Mouse (Mus musculus) retina, postnatal 7 days (tissue): ENCODE data around the gene Atp5e.

ENCODE experiments used
- DNase-seq: peaks from one replicate; pipeline ENCODE4 v3.0.0-alpha.2; 2012; ENCODE audit warnings: low read depth, low spot score

The Atp5e gene

GRCm38 (mm10) chr2:174463789-174464523 lies at the start of gene Atp5e:
Atp5e (minus strand) TSS chr2:174464105.
- DNase-seq: peak; percentile 81

- no peak for DNase-seq
Measured at GRCm38 (mm10) chr2:174509825-174510224, 45.9 kb upstream of the Atp5e start.

- DNase-seq: no peak
Measured at GRCm38 (mm10) chr2:174507998-174508397, 44.1 kb upstream of the Atp5e start.

DNA sequence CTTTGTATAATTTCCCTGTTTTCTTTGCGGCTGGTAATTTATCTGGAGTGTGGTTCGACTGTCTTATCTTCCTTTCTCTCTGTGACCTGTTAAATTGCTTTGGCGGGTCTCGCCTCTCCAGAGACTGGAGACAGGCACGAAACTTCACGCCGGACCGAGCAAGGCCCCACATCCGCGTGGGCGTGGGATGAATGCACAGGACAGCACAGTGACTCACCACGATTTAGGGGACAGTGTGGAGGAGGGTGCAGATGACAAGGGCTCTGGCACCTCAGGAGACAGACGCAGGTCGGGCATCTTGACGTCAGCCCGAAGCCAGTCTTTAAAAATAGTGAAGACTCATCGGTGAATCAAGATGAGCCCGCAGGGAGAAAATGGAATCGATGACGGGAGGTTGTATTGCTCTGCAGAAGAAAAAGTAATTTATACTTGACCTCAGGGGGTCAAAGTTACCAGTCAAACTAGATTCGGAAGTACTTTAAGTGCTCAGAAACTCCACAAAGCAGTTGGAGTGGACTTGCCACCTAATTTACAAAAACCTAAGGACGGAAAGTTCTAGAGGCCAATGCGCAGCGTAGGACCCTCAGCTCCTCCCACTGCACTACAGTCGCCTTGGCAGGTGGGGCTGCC lies 39.0 kb upstream of the Atp5e start:
- no peak for DNase-seq

GRCm38 (mm10) chr2:174502321-174502720 lies 38.4 kb upstream of the Atp5e start:
- DNase-seq: no peak

- no peak for DNase-seq
Measured at GRCm38 (mm10) chr2:174501517-174501916, 37.6 kb upstream of the Atp5e start.

- DNase-seq: no peak
Measured at GRCm38 (mm10) chr2:174500814-174501503, 37.1 kb upstream of the Atp5e start.

- no peak for DNase-seq
Measured at GRCm38 (mm10) chr2:174492858-174493257, 29.0 kb upstream of the Atp5e start.

DNA sequence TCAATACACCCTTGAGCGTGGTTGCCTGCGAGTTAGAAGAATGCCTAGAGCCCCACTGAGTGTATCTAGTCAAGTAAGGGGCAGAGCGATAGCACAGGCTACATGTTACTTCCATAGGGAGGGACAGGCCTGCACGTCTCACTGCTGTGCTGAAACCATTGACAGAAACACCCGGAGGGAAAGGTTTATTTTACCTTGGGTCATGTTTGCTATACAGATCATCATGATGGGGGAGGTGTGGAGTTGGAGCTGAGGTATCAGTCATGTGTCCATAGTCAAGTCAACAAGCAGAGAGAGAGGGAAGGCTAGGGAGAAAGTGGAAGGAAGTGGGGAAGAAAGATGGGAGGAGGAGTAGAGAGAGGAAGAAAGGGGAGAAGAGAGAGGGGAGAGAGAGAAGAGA lies 23.1 kb upstream of the Atp5e start:
- no peak for DNase-seq

- DNase-seq: no peak
Measured at GRCm38 (mm10) chr2:174478746-174479145, 14.8 kb upstream of the Atp5e start.

GRCm38 (mm10) chr2:174477543-174478319 lies 13.8 kb upstream of the Atp5e start:
- DNase-seq: no peak

DNA sequence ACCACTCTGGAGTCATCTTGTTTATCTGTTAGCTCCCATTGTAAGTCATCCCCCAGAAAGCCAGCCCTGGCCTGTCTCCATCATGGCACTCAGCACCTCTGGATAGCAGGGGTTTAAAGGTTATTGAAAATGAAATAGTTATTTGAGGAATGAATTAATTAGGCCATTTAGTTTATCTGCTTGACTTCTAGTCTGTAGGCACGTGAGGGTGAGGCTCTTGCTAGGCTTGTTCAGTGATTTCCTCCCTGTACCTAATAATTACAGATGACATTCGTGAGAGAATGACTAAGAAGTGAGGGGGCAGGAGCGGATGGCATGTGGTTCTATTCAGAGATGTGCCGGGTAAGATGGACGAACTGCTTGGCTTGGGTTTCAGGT lies 9.6 kb upstream of the Atp5e start:
- DNase-seq: no peak

GRCm38 (mm10) chr2:174472818-174473549 lies 9.1 kb upstream of the Atp5e start, which contains the start of gene Prelid3b:
Prelid3b (minus strand) TSS chr2:174473081.
- peak; percentile 98 for DNase-seq

DNA sequence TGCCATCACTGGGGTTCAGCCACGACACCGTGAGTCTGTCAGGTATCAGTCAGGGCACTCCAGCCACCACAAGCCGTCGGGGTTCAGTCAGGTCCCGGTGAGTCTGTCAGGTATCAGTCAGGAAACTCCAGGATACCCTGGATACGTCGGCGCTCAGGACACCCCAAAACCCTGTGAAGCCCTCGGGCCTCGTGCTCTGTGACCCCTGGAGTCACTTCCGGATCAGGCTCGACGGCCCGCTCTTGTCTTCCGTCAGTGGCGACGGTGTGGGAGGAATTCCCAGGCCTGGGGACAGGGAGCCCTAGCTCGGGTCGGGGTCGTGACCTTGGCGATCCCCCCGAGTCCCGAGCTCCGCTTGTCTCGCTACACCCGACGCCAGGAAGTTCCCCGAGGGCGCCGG lies 8.5 kb upstream of the Atp5e start:
- DNase-seq: no peak

GRCm38 (mm10) chr2:174470786-174471405 lies 7.0 kb upstream of the Atp5e start:
- no peak for DNase-seq

GRCm38 (mm10) chr2:174470333-174470732 lies 6.4 kb upstream of the Atp5e start:
- no peak for DNase-seq

- no peak for DNase-seq
Measured at GRCm38 (mm10) chr2:174463370-174463769, 535 bp downstream of the Atp5e start.

GRCm38 (mm10) chr2:174459365-174459764 lies 4.5 kb downstream of the Atp5e start:
- no peak for DNase-seq

- no peak for DNase-seq
Measured at GRCm38 (mm10) chr2:174453681-174454080, 10.2 kb downstream of the Atp5e start.

DNA sequence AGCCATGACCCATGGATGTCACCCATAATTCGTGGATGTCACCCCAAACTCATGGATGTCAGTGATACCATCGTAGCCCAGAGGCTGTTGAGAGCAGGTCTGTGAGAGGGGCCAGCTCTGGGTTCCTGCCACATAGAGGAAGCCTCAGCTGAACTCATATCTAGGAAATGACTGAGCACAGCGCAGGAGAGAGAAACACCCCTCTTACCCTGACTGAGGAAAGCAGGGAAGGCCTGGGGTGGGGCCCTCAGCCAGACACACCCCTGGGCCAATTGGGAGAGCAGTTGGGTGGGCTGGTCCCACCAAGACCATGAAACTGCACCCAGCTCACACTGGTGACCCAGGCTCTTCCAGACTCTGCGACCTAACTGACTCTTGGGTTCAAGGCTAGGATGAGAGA lies 13.6 kb downstream of the Atp5e start, which contains the start of gene Tubb1:
Tubb1 (plus strand) TSS at position 343 of the 400 bp plus-strand sequence.
- no peak for DNase-seq

DNA sequence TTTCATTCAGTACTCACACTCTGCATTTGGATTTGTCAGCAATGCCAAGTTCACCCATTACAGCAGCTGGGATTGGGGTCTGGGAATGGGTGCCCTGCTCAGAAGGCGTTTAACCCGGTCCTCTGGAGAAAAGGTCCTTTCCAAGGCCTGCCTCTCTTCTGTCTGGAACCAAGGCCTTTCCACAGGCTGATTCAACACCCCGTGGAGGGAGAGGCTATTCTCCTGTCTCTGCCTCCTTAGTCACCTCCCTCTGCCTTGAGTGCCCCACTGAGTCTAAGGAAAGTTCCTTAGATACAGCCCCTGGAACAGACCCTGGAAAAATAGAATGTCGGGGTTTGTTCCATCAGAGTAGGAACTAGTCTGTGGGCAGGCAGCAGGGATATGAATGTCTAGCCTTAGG lies 15.5 kb downstream of the Atp5e start:
- DNase-seq: no peak
